Mouse (Mus musculus): ENCODE data around the gene Cep104. TPM values are rescaled to one million over a fixed set of nuclear protein-coding genes. Genes with fewer than 3 reads are reported as not detected.

Cep104 gene
- polyA plus RNA-seq, 1 experiment from 2014 or later = 19.3 TPM

- Histone ChIP-seq H3K36me3 (ENCODE audit: control insufficient read depth, insufficient read depth, low read length) (no peaks in the 10 kb centered on the region), H3K4me2 (ENCODE audit: low read depth, severe bottlenecking) (no peak within 1 kb of the TSS), H3K9me3 (ENCODE audit: control insufficient read depth, low read length) (no peaks in the 10 kb centered on the region), H3K4me3 (ENCODE audit: low read depth, low read length) (no peak within 1 kb of the TSS), H3K27ac (replicated peaks; ENCODE audit: low read depth, low read length) (no peak within 1 kb of the TSS), H3K27me3 (ENCODE audit: control insufficient read depth, insufficient read depth, low read length) (no peaks in the 10 kb centered on the region), H3K4me1 (ENCODE audit: control insufficient read depth, insufficient read depth, low read length) (no peaks in the 10 kb centered on the region), H3K9ac (ENCODE audit: low read length) (no peak within 1 kb of the TSS)
- DNase-seq (ENCODE audit: low spot score) = no peak
- no peak for ATAC-seq (ENCODE audit: insufficient number of reproducible peaks, low FRiP score, low TSS enrichment, low read depth)
- 86% methylated on average over 9 of the region's 9 CpGs for WGBS
Measured at GRCm38 (mm10) chr4:154042577-154042976, 67.6 kb downstream of the Cep104 start, which contains the start of gene Ccdc27. Gene Ccdc27 (minus strand): TSS chr4:154042677.

- Histone ChIP-seq H3K27me3 (ENCODE audit: control insufficient read depth, insufficient read depth, low read length) (no peaks in the 10 kb centered on the region), H3K9me3 (ENCODE audit: control insufficient read depth, low read length) (no peaks in the 10 kb centered on the region), H3K4me3 (ENCODE audit: low read depth, low read length) (no peak overlapping the region), H3K9ac (ENCODE audit: low read length) (no peak overlapping the region), H3K27ac (replicated peaks; ENCODE audit: low read depth, low read length) (no peak overlapping the region), H3K4me2 (ENCODE audit: low read depth, severe bottlenecking) (no peak overlapping the region), H3K36me3 (ENCODE audit: control insufficient read depth, insufficient read depth, low read length) (no peaks in the 10 kb centered on the region), H3K4me1 (ENCODE audit: control insufficient read depth, insufficient read depth, low read length) (no peaks in the 10 kb centered on the region)
- DNase-seq (ENCODE audit: low spot score) = no peak
- WGBS = 73% methylated on average over 5 of the region's 5 CpGs
- no peak for ATAC-seq (ENCODE audit: insufficient number of reproducible peaks, low FRiP score, low TSS enrichment, low read depth)
Measured at GRCm38 (mm10) chr4:154045837-154046236, 70.8 kb downstream of the Cep104 start.

DNA sequence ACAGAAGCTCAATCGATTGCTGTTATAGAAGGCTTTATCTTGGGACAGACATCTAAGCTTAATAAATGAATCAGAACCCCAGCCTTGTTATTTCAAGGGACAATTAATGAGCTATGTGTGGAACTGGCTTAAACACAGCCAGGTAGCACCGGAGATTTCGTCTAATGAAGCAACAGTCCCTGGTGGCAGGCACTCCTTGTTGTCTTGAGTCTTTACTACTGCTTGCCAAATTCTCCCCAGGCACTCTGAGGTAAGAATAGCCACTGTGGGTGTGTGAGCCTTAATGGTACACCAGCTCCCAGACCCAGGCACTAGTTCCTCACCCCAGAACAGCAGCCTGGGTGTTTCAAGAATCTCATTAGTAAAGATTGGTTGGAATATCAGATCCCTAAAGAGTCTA is 76.4 kb downstream of the Cep104 start:
- WGBS = 83% methylated on average over 3 of the region's 3 CpGs
- Histone ChIP-seq H3K27ac (replicated peaks; ENCODE audit: low read depth, low read length) (no peak overlapping the region), H3K4me2 (ENCODE audit: low read depth, severe bottlenecking) (no peak overlapping the region)

GRCm38 (mm10) chr4:154053065-154053464 is 78.1 kb downstream of the Cep104 start:
- Histone ChIP-seq H3K4me1 (ENCODE audit: control insufficient read depth, insufficient read depth, low read length) (no peaks in the 10 kb centered on the region), H3K4me3 (ENCODE audit: low read depth, low read length) (no peak overlapping the region), H3K9me3 (ENCODE audit: control insufficient read depth, low read length) (no peaks in the 10 kb centered on the region), H3K27me3 (ENCODE audit: control insufficient read depth, insufficient read depth, low read length) (no peaks in the 10 kb centered on the region), H3K4me2 (ENCODE audit: low read depth, severe bottlenecking) (no peak overlapping the region), H3K9ac (ENCODE audit: low read length) (no peak overlapping the region), H3K27ac (replicated peaks; ENCODE audit: low read depth, low read length) (no peak overlapping the region), H3K36me3 (ENCODE audit: control insufficient read depth, insufficient read depth, low read length) (no peaks in the 10 kb centered on the region)
- no peak for DNase-seq (ENCODE audit: low spot score)
- ATAC-seq (ENCODE audit: insufficient number of reproducible peaks, low FRiP score, low TSS enrichment, low read depth) = no peak
- 54% methylated on average over 4 of the region's 4 CpGs for WGBS

More for the DNA sequence above, 76.4 kb downstream of the Cep104 start:
- no peak overlapping the region for H3K4me3 ChIP-seq (ENCODE audit: low read depth, low read length)
- ATAC-seq (ENCODE audit: insufficient number of reproducible peaks, low FRiP score, low TSS enrichment, low read depth) (no peak), DNase-seq (ENCODE audit: low spot score) (no peak)
- H3K9me3 ChIP-seq (ENCODE audit: control insufficient read depth, low read length) = no peaks in the 10 kb centered on the region
- no peak overlapping the region for H3K9ac ChIP-seq (ENCODE audit: low read length)
- no peaks in the 10 kb centered on the region for H3K4me1 ChIP-seq (ENCODE audit: control insufficient read depth, insufficient read depth, low read length)
- no peaks in the 10 kb centered on the region for H3K36me3 ChIP-seq (ENCODE audit: control insufficient read depth, insufficient read depth, low read length)
- H3K27me3 ChIP-seq (ENCODE audit: control insufficient read depth, insufficient read depth, low read length) = no peaks in the 10 kb centered on the region

- Histone ChIP-seq H3K36me3 (ENCODE audit: control insufficient read depth, insufficient read depth, low read length) (no peaks in the 10 kb centered on the region), H3K27me3 (ENCODE audit: control insufficient read depth, insufficient read depth, low read length) (no peaks in the 10 kb centered on the region), H3K9ac (ENCODE audit: low read length) (no peak overlapping the region), H3K4me3 (ENCODE audit: low read depth, low read length) (no peak overlapping the region), H3K27ac (replicated peaks; ENCODE audit: low read depth, low read length) (no peak overlapping the region), H3K9me3 (ENCODE audit: control insufficient read depth, low read length) (no peaks in the 10 kb centered on the region), H3K4me2 (ENCODE audit: low read depth, severe bottlenecking) (no peak overlapping the region), H3K4me1 (ENCODE audit: control insufficient read depth, insufficient read depth, low read length) (no peaks in the 10 kb centered on the region)
- ATAC-seq (ENCODE audit: insufficient number of reproducible peaks, low FRiP score, low TSS enrichment, low read depth) (no peak), DNase-seq (ENCODE audit: low spot score) (no peak)
- 92% methylated on average over 7 of the region's 7 CpGs for WGBS
Measured at GRCm38 (mm10) chr4:154055482-154055881, 80.5 kb downstream of the Cep104 start.

- Histone ChIP-seq H3K4me1 (ENCODE audit: control insufficient read depth, insufficient read depth, low read length) (no peaks in the 10 kb centered on the region), H3K4me3 (ENCODE audit: low read depth, low read length) (no peak overlapping the region), H3K9ac (ENCODE audit: low read length) (no peak overlapping the region), H3K36me3 (ENCODE audit: control insufficient read depth, insufficient read depth, low read length) (no peaks in the 10 kb centered on the region), H3K4me2 (ENCODE audit: low read depth, severe bottlenecking) (no peak overlapping the region), H3K9me3 (ENCODE audit: control insufficient read depth, low read length) (no peaks in the 10 kb centered on the region), H3K27me3 (ENCODE audit: control insufficient read depth, insufficient read depth, low read length) (no peaks in the 10 kb centered on the region), H3K27ac (replicated peaks; ENCODE audit: low read depth, low read length) (no peak overlapping the region)
- WGBS = 83% methylated on average over 2 of the region's 2 CpGs
- no peak for DNase-seq (ENCODE audit: low spot score)
- no peak for ATAC-seq (ENCODE audit: insufficient number of reproducible peaks, low FRiP score, low TSS enrichment, low read depth)
Measured at GRCm38 (mm10) chr4:154056046-154056445, 81.1 kb downstream of the Cep104 start.

DNA sequence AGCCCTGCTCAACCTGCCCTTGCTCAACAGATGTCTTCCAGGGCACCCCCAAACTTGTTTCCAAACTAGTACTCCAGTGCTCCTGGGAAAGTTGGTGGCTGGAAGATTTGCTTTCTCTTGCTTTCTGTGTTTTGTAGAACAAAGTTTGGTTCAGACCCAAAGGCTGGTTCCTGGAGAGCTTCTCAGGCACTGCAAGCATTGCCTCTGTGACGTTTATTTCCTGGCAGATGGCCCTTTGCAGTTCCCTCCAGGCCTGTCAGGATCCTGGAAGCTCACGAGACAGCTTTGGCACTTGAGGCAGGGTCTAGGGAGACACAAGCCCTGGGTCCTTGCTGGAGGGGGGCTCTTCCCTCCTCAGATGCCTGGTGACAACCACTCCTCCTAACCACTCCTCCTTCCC is 81.7 kb downstream of the Cep104 start:
- Histone ChIP-seq H3K4me2 (ENCODE audit: low read depth, severe bottlenecking) (no peak overlapping the region), H3K4me3 (ENCODE audit: low read depth, low read length) (no peak overlapping the region), H3K9ac (ENCODE audit: low read length) (no peak overlapping the region), H3K27me3 (ENCODE audit: control insufficient read depth, insufficient read depth, low read length) (no peaks in the 10 kb centered on the region), H3K27ac (replicated peaks; ENCODE audit: low read depth, low read length) (no peak overlapping the region), H3K4me1 (ENCODE audit: control insufficient read depth, insufficient read depth, low read length) (no peaks in the 10 kb centered on the region), H3K36me3 (ENCODE audit: control insufficient read depth, insufficient read depth, low read length) (no peaks in the 10 kb centered on the region), H3K9me3 (ENCODE audit: control insufficient read depth, low read length) (no peaks in the 10 kb centered on the region)
- DNase-seq (ENCODE audit: low spot score) = no peak
- ATAC-seq (ENCODE audit: insufficient number of reproducible peaks, low FRiP score, low TSS enrichment, low read depth) = no peak
- WGBS = 37% methylated on average over 2 of the region's 2 CpGs

DNA sequence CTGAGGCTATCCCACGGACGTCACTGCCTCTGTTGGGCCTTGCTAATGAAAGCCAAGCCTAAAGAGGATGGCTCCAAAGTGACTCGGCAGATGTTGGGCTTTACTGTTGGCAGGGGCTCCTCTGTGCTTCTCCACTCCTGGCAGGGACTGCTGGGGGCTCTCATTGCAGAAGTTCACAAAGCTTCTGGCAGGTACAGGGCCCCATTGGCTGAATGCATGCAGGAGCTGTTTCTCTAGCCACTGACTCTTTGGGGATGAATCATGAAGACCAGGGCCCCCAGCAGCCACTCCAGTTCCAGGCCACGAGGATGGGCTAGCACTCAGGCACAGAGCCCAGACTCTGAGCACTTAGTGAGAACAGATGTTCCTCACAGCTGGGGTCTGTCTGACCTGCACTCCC is 82.7 kb downstream of the Cep104 start:
- Histone ChIP-seq H3K4me1 (ENCODE audit: control insufficient read depth, insufficient read depth, low read length) (no peaks in the 10 kb centered on the region), H3K9me3 (ENCODE audit: control insufficient read depth, low read length) (no peaks in the 10 kb centered on the region), H3K36me3 (ENCODE audit: control insufficient read depth, insufficient read depth, low read length) (no peaks in the 10 kb centered on the region), H3K27me3 (ENCODE audit: control insufficient read depth, insufficient read depth, low read length) (no peaks in the 10 kb centered on the region), H3K9ac (ENCODE audit: low read length) (no peak overlapping the region), H3K4me3 (ENCODE audit: low read depth, low read length) (no peak overlapping the region), H3K4me2 (ENCODE audit: low read depth, severe bottlenecking) (no peak overlapping the region), H3K27ac (replicated peaks; ENCODE audit: low read depth, low read length) (no peak overlapping the region)
- ATAC-seq (ENCODE audit: insufficient number of reproducible peaks, low FRiP score, low TSS enrichment, low read depth) = no peak
- DNase-seq (ENCODE audit: low spot score) = no peak
- 61% methylated on average over 4 of the region's 4 CpGs for WGBS
